In the genomic region with DNA sequence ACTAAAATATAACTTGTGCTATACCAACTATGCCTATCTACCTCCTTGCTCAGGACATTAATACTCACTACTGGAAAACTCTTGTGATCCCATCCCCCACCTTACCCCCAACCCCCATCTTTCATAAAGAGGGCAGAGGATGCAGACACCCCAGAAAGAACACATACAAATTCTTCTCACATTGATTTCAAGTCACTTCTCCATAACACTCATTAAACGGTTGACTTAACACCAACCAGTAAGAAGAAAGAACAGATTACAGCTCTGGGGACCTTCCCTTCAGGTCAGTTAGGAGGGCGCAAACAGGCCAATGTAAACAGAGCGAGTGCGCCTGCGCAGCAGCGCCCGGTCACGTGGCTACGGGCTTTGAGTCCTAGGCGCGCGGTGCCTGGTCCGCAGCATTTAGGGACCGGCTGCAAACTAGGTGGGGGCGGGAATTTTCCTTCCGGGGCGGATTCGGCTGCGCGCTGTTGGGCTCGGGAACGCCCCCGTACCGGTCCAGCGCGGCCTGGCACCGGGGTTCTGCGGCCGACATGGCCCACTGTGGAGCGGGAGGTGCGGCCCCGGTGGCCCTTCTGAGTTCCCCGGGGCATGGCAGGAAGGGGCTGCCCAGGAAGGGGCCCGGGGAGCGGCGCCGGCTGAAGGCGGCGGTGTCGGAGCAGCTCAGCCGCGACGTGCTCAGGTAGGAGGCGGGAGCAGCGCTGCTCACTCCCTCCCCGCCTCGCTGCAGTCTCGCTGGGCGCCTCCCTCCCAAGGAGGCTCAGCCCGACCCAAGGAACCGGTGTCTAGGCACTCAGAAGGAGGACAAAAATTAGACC, we compare ENCODE assay signal across 8 mouse cellular contexts. TPM values are rescaled to one million over a fixed set of nuclear protein-coding genes. Genes with fewer than 3 reads are reported as not detected.
DNase-seq lines count a peak whose midpoint lies in the region; ATAC-seq and TF ChIP-seq lines count a peak whose summit lies in the region.

A gene (plus strand): TSS at position 534 of the 818 bp plus-strand sequence.

- peak; percentile 97 for DNase-seq in MEL (ENCODE audit: low read depth, low spot score)
- peak; percentile 95 to 96 for DNase-seq in cerebellum, adult 2 months
- DNase-seq in forelimb bud, embryonic 11.5 days (ENCODE audit: low read depth, low spot score) = peak; percentile 97
- DNase-seq in hindbrain, embryonic 10.5 days (ENCODE audit: low spot score) = peak; percentile 96
- DNase-seq in layer of hippocampus, adult 9-11 months = peak; percentile 94
- DNase-seq in lung, postnatal 0 days (ENCODE audit: low spot score) = peak; percentile 94
- DNase-seq in ovary, postnatal 14 days (ENCODE audit: low spot score) = peak; percentile 90
- DNase-seq in thymus, postnatal 14 days = peak; percentile 92

- TF ChIP-seq RAD21 in MEL (IDR thresholded peaks at IDR 0.05; ENCODE audit: low read depth, low read length) = no peak

- TF ChIP-seq POLR2A in MEL (IDR thresholded peaks at IDR 0.05; ENCODE audit: control insufficient read depth in 1 of 2, insufficient read depth in 1 of 2, low read depth in 1 of 2, low read length in 2 of 2, poor library complexity in 1 of 2) = peak; percentile 73 to 79
- peak; percentile 70; the same call in 1 of the 2 replicates for TF ChIP-seq POLR2A in cerebellum, adult 2 months (IDR thresholded peaks at IDR 0.05; ENCODE audit: borderline replicate concordance, insufficient read depth, low read length)

- H3K9ac ChIP-seq in MEL (ENCODE audit: control insufficient read depth, low read depth, low read length, poor library complexity, severe bottlenecking) = peak within 1 kb of the TSS; percentile 93
- peak within 1 kb of the TSS; percentile 69 for H3K9ac ChIP-seq in lung, postnatal 0 days (replicated peaks; ENCODE audit: low read depth)

- peaks cover 7 to 18% of the 10 kb centered on the region in 2 experiments for H3K4me1 ChIP-seq in MEL (ENCODE audit: control insufficient read depth in 1 of 2, insufficient read depth in 2 of 2, low read length in 2 of 2)
- H3K4me1 ChIP-seq in cerebellum, adult 2 months (ENCODE audit: control insufficient read depth, insufficient read depth, low read length) = no peaks in the 10 kb centered on the region; the same call in 1 of the 2 replicates
- H3K4me1 ChIP-seq in hindbrain, embryonic 10.5 days (replicated peaks) = peaks cover 15% of the 10 kb centered on the region
- 0 out of 2 replicates have a peak, but pooled peaks cover 6% of the 10 kb centered on the region for H3K4me1 ChIP-seq in lung, postnatal 0 days (ENCODE audit: insufficient read depth, low read depth, low read length)

- H3K4me3 ChIP-seq in MEL (ENCODE audit: control insufficient read depth in 1 of 2, insufficient read depth in 1 of 2, low read depth in 2 of 2, low read length in 2 of 2) = peak within 1 kb of the TSS; percentile 70 to 72
- peak within 1 kb of the TSS; percentile 91 for H3K4me3 ChIP-seq in cerebellum, adult 2 months (replicated peaks; ENCODE audit: insufficient read depth, low read depth, low read length)
- H3K4me3 ChIP-seq in hindbrain, embryonic 10.5 days = peak within 1 kb of the TSS; percentile 93
- peak within 1 kb of the TSS; percentile 74 for H3K4me3 ChIP-seq in lung, postnatal 0 days (ENCODE audit: low read depth, low read length)

- no peaks in the 10 kb centered on the region; the same call in 1 of the 2 replicates for H3K79me2 ChIP-seq in MEL (ENCODE audit: control insufficient read depth, insufficient read depth, low read length, poor library complexity)

- peak; percentile 95 for ATAC-seq in lung, postnatal 0 days

- peaks cover 0 to 21% of the 10 kb centered on the region in 2 experiments; a peak in 2 of 4 replicates for H3K36me3 ChIP-seq in MEL (ENCODE audit: control insufficient read depth in 1 of 2, insufficient read depth in 2 of 2, low read length in 2 of 2)
- no peaks in the 10 kb centered on the region for H3K36me3 ChIP-seq in hindbrain, embryonic 10.5 days
- H3K36me3 ChIP-seq in lung, postnatal 0 days (ENCODE audit: insufficient read depth, low read length) = no peaks in the 10 kb centered on the region

- peak within 1 kb of the TSS; percentile 65 for H3K27ac ChIP-seq in MEL (ENCODE audit: control insufficient read depth, low read depth, low read length)
- peak within 1 kb of the TSS; percentile 77 for H3K27ac ChIP-seq in cerebellum, adult 2 months (ENCODE audit: insufficient read depth, low read length)
- H3K27ac ChIP-seq in hindbrain, embryonic 10.5 days = peak within 1 kb of the TSS; percentile 98
- H3K27ac ChIP-seq in lung, postnatal 0 days (ENCODE audit: low read length) = peak within 1 kb of the TSS; percentile 79

- no peaks in the 10 kb centered on the region for H3K27me3 ChIP-seq in MEL (ENCODE audit: control insufficient read depth in 1 of 2, insufficient read depth in 2 of 2, low read length in 2 of 2)
- H3K27me3 ChIP-seq in cerebellum, adult 2 months (ENCODE audit: control insufficient read depth, insufficient read depth, low read length) = no peaks in the 10 kb centered on the region
- H3K27me3 ChIP-seq in hindbrain, embryonic 10.5 days (ENCODE audit: insufficient read depth, poor library complexity, severe bottlenecking) = no peaks in the 10 kb centered on the region
- no peaks in the 10 kb centered on the region for H3K27me3 ChIP-seq in lung, postnatal 0 days (replicated peaks; ENCODE audit: insufficient read depth, low read length)

- no peaks in the 10 kb centered on the region for H3K9me3 ChIP-seq in MEL (replicated peaks; ENCODE audit: insufficient read depth, low read length)
- H3K9me3 ChIP-seq in hindbrain, embryonic 10.5 days = no peaks in the 10 kb centered on the region
- H3K9me3 ChIP-seq in lung, postnatal 0 days (ENCODE audit: low read length) = no peaks in the 10 kb centered on the region

- H3K4me2 ChIP-seq in lung, postnatal 0 days (replicated peaks; ENCODE audit: low read depth, low read length) = peak within 1 kb of the TSS; percentile 73

- 0 out of 6 replicates have a peak, but pooled peaks of 1 of the 3 experiments have one; percentile 8 for TF ChIP-seq CTCF in MEL (IDR thresholded peaks at IDR 0.05 in 2 of 3, conservative IDR thresholded peaks at IDR 0.05 in 1 of 3; ENCODE audit: control insufficient read depth in 1 of 3, insufficient read depth in 1 of 3, low read depth in 2 of 3, low read length in 3 of 3, poor library complexity in 1 of 3, severe bottlenecking in 1 of 3)
- no peak for TF ChIP-seq CTCF in cerebellum, adult 2 months (IDR thresholded peaks at IDR 0.05; ENCODE audit: borderline replicate concordance, insufficient read depth, low read depth, low read length)
- TF ChIP-seq CTCF in lung, postnatal 0 days (IDR thresholded peaks at IDR 0.05) = peak; percentile 14; the same call in 1 of the 2 replicates

- WGBS in cerebellum, adult 2 months = under 1% methylated on average over 51 of the region's 51 CpGs
- WGBS in hindbrain, embryonic 10.5 days = under 1% methylated on average over 51 of the region's 51 CpGs
- 0% methylated on average over 49 of the region's 51 CpGs for WGBS in lung, postnatal 0 days

- TF ChIP-seq EP300 in MEL (IDR thresholded peaks at IDR 0.05; ENCODE audit: low read depth in 1 of 2, low read length in 2 of 2) = peak in 1 of 2 experiments; percentile 63; a peak in 1 of 4 replicates
- no peak for TF ChIP-seq EP300 in lung, postnatal 0 days (IDR thresholded peaks at IDR 0.05)

TF ChIP-seq in MEL, 35 proteins besides CTCF, POLR2A, EP300 and RAD21 (continues in another document):
- TF ChIP-seq USF2 (IDR thresholded peaks at IDR 0.05; ENCODE audit: borderline replicate concordance in 1 of 2, insufficient read depth in 1 of 2, low read depth in 1 of 2, low read length in 2 of 2) = peak; percentile 52 to 91; a peak in 3 of 4 replicates
- TF ChIP-seq TBP (IDR thresholded peaks at IDR 0.05; ENCODE audit: low read depth, low read length) = 0 out of 2 replicates have a peak, but pooled peaks have one; percentile 47
- TF ChIP-seq TCF12 (IDR thresholded peaks at IDR 0.05; ENCODE audit: low read depth, low read length) = peak; percentile 84
- no peak; the same call in 1 of the 2 replicates for TF ChIP-seq BHLHE40 (IDR thresholded peaks at IDR 0.05; ENCODE audit: borderline replicate concordance, low read depth, low read length)
- TF ChIP-seq NRF1 (IDR thresholded peaks at IDR 0.05; ENCODE audit: insufficient read depth, low read depth, low read length, poor library complexity, severe bottlenecking) = peak; percentile 90
- peak; percentile 99 for TF ChIP-seq USF1 (IDR thresholded peaks at IDR 0.05; ENCODE audit: low read depth, low read length)
- TF ChIP-seq POLR2AphosphoS2 (IDR thresholded peaks at IDR 0.05; ENCODE audit: low read length) = no peak
- TF ChIP-seq GATA1 (IDR thresholded peaks at IDR 0.05; ENCODE audit: low read depth, low read length) = no peak
- no peak for TF ChIP-seq JUND (IDR thresholded peaks at IDR 0.05; ENCODE audit: low read depth, low read length)
- peak; percentile 56; the same call in 1 of the 2 replicates for TF ChIP-seq ELF1 (IDR thresholded peaks at IDR 0.05; ENCODE audit: low read depth, low read length)
- TF ChIP-seq UBTF (IDR thresholded peaks at IDR 0.05; ENCODE audit: borderline replicate concordance, insufficient read depth, low read depth, low read length) = no peak
- peak; percentile 49 for TF ChIP-seq ETS1 (IDR thresholded peaks at IDR 0.05; ENCODE audit: low read depth, low read length)
- peak; percentile 62; the same call in 1 of the 2 replicates for TF ChIP-seq MYC (IDR thresholded peaks at IDR 0.05; ENCODE audit: low read depth, low read length)
- TF ChIP-seq HCFC1 (IDR thresholded peaks at IDR 0.05; ENCODE audit: low read depth, low read length) = peak; percentile 90
- peak; percentile 77; the same call in 1 of the 2 replicates for TF ChIP-seq MAZ (IDR thresholded peaks at IDR 0.05; ENCODE audit: low read depth, low read length)
- peak; percentile 47; the same call in 1 of the 2 replicates for TF ChIP-seq NELFE (IDR thresholded peaks at IDR 0.05; ENCODE audit: low read depth, low read length)
- peak; percentile 93 for TF ChIP-seq MXI1 (IDR thresholded peaks at IDR 0.05; ENCODE audit: low read depth, low read length)
- peak; percentile 54; the same call in 1 of the 2 replicates for TF ChIP-seq ZMIZ1 (IDR thresholded peaks at IDR 0.05; ENCODE audit: low read depth, low read length)
- TF ChIP-seq CHD1 (IDR thresholded peaks at IDR 0.05; ENCODE audit: low read depth, low read length) = 0 out of 2 replicates have a peak, but pooled peaks have one; percentile 86
- peak; percentile 96 for TF ChIP-seq MAX (IDR thresholded peaks at IDR 0.05; ENCODE audit: low read length)
- peak; percentile 92 for TF ChIP-seq E2F4 (IDR thresholded peaks at IDR 0.05; ENCODE audit: borderline replicate concordance, low read depth, low read length)

RNA-seq across cellular contexts. Expression of the gene that starts here (rescaled TPM):
- total RNA-seq in MEL (2012; rRNA removed) = 1.2 and 1.6 TPM in 2 replicates
- polyA plus RNA-seq in MEL (2012; ENCODE audit: insufficient read depth in 1 of 2, insufficient read length in 2 of 2, low read depth in 1 of 2, low replicate concordance in 2 of 2, missing spikeins in 1 of 2) = 1 to 10 TPM in 1 of 2 experiments, not detected in 1; 2.4 TPM
- polyA plus RNA-seq in cerebellum, adult 2 months (2012; rRNA removed) = 32.9 and 33.6 TPM in 2 replicates
- polyA plus RNA-seq in hindbrain, embryonic 10.5 days (2016; fragmentation: Nextera tagmentation; extraction: Ambion mirVana) = 5.2 and 5.6 TPM in 2 replicates
- 2.1 and 2.4 TPM in 2 replicates for polyA plus RNA-seq in lung, postnatal 0 days (2015; fragmentation: Nextera tagmentation; extraction: Ambion mirVana)

Comparison
In these comparisons a context has a peak if more than half of its experiments do, and no peak if none do; other contexts are left out.
1. Peak in every context shown above with its lines: DNase-seq, ATAC-seq, H3K4me3 ChIP-seq and H3K27ac ChIP-seq.